Mouse (Mus musculus) lung, embryonic 14.5 days (tissue): ENCODE measurements around the gene Fam71e1. TPM values are rescaled to one million over a fixed set of nuclear protein-coding genes. Genes with fewer than 3 reads are reported as not detected.
A peak's percentile ranks its signal among the peaks of the same experiment; 100 is the strongest.

Experiments used
- ATAC-seq: fragments of 200-750 bp; cut with Nextera tagmentation; 2 replicates; pipeline ENCODE4 v1.8.0; 2017; ENCODE audit warnings: mild to moderate bottlenecking, moderate TSS enrichment, moderate library complexity; ENCODE audit not compliant: insufficient read depth
- DNase-seq: peaks from one replicate; pipeline ENCODE4 v3.0.0-alpha.2; 2015
- H3K27ac ChIP-seq: fragments of 300-500 bp; sonication (generic); 2 replicates; pipeline ENCODE4 v1.5.1; 2014; ENCODE audit warnings: low read depth, mild to moderate bottlenecking, moderate library complexity
- H3K27me3 ChIP-seq: fragments of 300-500 bp; sonication (generic); 2 replicates; pipeline ENCODE4 v1.6.1; 2014; ENCODE audit warnings: low read length, control low read depth; ENCODE audit not compliant: insufficient read depth
- H3K36me3 ChIP-seq: fragments of 300-500 bp; sonication (generic); 2 replicates; pipeline ENCODE4 v1.6.1; 2014; ENCODE audit warnings: control low read depth; ENCODE audit not compliant: insufficient read depth
- H3K4me1 ChIP-seq: fragments of 300-500 bp; sonication (generic); 2 replicates; pipeline ENCODE4 v1.6.1; 2014; ENCODE audit warnings: antibody characterized with exemption, control low read depth; ENCODE audit not compliant: insufficient read depth
- H3K4me2 ChIP-seq: fragments of 300-500 bp; sonication (generic); 2 replicates; pipeline ENCODE4 v1.6.1; 2014; ENCODE audit warnings: mild to moderate bottlenecking
- H3K4me3 ChIP-seq: fragments of 300-500 bp; sonication (generic); 2 replicates; pipeline ENCODE4 v1.5.1; 2014; ENCODE audit warnings: low read depth, low read length
- H3K9ac ChIP-seq: fragments of 300-500 bp; sonication (generic); 2 replicates; pipeline ENCODE4 v1.6.1; 2014
- H3K9me3 ChIP-seq: fragments of 300-500 bp; sonication (generic); 2 replicates; pipeline ENCODE4 v1.6.1; 2016; ENCODE audit warnings: low read depth, low read length, control low read depth
- CTCF ChIP-seq: IDR thresholded peaks from 2 replicates; pipeline ENCODE4 v1.5.1; 2016; ENCODE audit warnings: antibody characterized with exemption, low read depth
- WGBS: fragments of 180-500 bp; shearing (Covaris S2); extraction: QIAGEN DNeasy Blood & Tissue Kit; methylation state at CpG from one replicate; pipeline ENCODE4 v1.1.7; 2014; 5-methylcytosine and 5-hydroxymethylcytosine counted together
- polyA plus RNA-seq: library from polyadenylated mRNA; unstranded; fragments of >200 nt; fragmentation: Nextera tagmentation; extraction: Ambion mirVana; gene quantifications from 2 replicates; pipeline ENCODE4 v1.2.1, GENCODE M21; 2014

The Fam71e1 gene
- polyA plus RNA-seq, 1 experiment from 2014 or later = 9.1 TPM

DNA sequence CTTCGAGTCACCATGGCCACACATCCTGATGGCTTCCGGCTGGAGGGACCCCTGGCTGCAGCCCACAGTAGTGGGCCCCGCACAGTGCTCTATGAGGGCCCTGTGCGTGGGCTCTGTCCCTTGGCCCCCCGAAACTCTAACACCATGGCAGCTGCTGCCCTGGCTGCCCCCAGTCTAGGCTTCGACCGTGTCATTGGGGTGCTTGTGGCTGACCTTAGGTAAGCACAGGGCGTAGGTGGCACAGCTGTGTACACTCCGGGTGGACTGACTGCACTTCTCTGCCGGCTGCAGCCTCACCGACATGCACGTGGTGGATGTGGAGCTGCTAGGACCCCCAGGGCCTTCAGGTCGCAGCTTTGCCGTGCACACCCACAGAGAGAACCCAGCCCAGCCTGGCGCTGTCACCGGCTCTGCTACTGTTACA lies 29.5 kb upstream of the Fam71e1 start:
- H3K36me3 ChIP-seq = no peaks in the 10 kb centered on the region
- no peak for DNase-seq
- H3K4me3 ChIP-seq = no peak overlapping the region
- no peak overlapping the region for H3K9ac ChIP-seq
- TF ChIP-seq CTCF = no peak
- peak overlapping the region; percentile 44 for H3K4me2 ChIP-seq
- peaks cover 27% of the 10 kb centered on the region for H3K27me3 ChIP-seq
- 79% methylated on average over 16 of the region's 16 CpGs for WGBS
- no peak for ATAC-seq
- H3K4me1 ChIP-seq = peaks cover 13% of the 10 kb centered on the region; the same call in 1 of the 2 replicates
- H3K9me3 ChIP-seq = no peaks in the 10 kb centered on the region
- H3K27ac ChIP-seq = no peak overlapping the region

DNA sequence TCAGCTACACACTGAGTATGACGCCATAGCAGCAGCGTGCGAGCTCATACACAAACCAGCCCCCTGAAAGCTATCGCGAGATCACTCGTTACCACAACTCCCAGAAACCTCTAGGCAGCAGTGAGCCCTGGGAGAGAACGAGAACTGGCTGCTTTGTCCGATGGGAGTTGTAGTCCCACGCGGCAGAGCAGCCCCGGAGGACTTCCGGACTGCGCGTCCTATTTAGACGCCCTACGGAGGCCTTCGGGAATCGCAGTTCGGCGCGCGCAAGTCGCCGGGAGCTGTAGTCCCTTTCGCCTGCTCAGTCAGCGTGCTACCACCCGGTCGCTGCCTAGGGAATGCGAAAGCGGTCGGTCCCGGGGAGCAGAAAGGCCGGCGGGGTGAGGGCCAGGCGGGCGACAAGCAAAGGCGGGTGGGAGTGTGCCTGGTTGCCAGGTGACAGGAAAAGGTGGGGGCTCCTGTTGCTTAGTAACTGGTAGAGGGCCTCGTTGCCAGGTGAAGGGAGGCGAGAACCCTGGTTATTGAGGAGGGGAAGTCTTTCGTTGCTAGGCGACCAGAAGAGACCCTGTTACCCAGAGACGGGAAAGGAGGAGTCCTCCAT lies 28.5 kb upstream of the Fam71e1 start, which contains the start of gene Josd2:
Gene Josd2, plus strand, starts transcription at position 170 of the 601 bp plus-strand sequence.
- Histone ChIP-seq H3K9me3 (no peaks in the 10 kb centered on the region), H3K9ac (peak within 1 kb of the TSS; percentile 59), H3K4me3 (peak within 1 kb of the TSS; percentile 58), H3K36me3 (no peaks in the 10 kb centered on the region), H3K4me1 (peaks cover 18% of the 10 kb centered on the region), H3K4me2 (peak within 1 kb of the TSS; percentile 69), H3K27me3 (peaks cover 17% of the 10 kb centered on the region), H3K27ac (peak within 1 kb of the TSS; percentile 66)
- peak; percentile 99 for DNase-seq
- WGBS = under 1% methylated on average over 42 of the region's 42 CpGs
- ATAC-seq = peak; percentile 94
- no peak for TF ChIP-seq CTCF

DNA sequence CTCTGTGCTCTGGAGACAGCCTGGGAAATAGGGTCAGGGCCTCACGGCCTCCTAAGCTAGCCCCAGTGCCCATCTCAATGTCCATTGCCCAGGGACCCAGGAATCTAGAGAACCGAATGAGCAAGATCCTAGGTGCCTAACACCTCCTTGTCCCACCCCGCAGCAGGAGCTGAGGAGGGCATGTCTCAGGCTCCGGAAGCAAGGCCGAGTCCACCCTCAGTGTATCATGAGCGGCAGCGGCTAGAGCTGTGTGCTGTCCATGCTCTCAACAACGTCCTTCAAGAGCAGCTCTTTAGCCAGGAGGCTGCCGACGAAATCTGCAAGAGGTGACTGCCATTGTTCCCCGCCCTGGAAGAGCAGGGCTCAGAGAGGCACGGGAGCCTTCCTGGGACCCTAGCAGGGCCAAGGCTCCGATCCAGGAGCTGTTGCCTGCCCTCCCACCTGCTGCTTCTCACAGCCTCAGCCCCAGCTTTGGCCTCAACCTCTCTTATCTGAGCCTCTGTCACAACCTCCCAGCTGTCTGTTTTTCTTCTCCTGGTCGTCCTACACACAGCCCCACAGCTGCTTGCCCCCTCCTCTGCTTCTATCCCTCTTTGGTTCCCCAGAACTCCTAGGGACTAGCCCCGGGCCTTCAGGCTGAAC lies 27.6 kb upstream of the Fam71e1 start:
- H3K27me3 ChIP-seq = peaks cover 9% of the 10 kb centered on the region; the same call in 1 of the 2 replicates
- no peak for TF ChIP-seq CTCF
- peaks cover 23% of the 10 kb centered on the region for H3K4me1 ChIP-seq
- H3K4me2 ChIP-seq = peak overlapping the region; percentile 69
- H3K27ac ChIP-seq = peak overlapping the region; percentile 66; the same call in 1 of the 2 replicates
- no peaks in the 10 kb centered on the region for H3K9me3 ChIP-seq
- H3K36me3 ChIP-seq = no peaks in the 10 kb centered on the region
- peak overlapping the region; percentile 58 for H3K4me3 ChIP-seq
- 48% methylated on average over 15 of the region's 15 CpGs for WGBS
- ATAC-seq = no peak
- H3K9ac ChIP-seq = peak overlapping the region; percentile 59
- no peak for DNase-seq

DNA sequence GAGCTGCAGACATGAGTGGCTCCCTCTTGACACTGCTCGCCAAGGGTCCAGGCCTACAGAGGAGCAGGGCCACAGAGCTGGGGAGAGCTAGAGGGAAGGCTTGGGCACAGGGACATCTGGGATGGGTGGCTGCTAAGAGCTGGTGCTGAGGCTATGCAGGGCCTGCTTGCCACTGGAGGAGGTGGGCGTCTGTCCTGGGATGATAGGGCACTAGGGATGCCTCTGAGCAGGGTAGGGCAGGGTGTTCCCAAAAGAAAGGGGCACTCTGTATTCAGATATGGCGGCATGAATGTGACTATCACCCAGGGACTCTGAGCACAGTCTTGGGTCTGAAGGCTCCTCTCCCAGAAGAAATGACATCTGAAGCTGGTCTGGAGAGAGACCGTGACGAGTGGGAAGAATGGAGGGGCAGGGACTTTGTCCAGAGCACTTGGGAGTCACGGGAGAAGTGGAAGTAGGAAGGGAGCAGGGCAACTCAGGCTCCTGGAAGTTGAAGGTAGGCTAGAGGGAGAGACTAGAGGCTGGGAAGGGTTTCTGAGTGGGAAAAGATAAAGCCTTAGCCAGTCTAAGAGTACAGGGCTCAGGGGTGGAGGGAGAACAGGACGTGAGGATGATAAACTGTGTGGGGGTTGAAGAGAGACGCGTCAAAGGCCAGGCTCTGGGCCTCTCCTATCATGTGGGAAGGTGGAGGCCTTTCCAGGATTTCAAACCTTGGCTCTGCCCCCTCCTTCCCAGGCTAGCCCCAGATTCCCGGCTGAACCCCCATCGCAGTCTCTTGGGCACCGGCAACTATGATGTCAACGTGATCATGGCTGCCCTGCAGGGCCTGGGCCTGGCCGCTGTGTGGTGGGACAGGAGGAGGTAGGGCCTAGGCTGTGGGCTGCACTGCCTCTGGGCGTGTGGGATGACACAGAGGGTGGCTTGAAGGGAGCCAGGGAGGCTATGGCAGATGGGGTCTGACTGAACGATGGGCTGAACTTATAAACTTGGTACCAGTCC lies 26.4 kb upstream of the Fam71e1 start:
- peak overlapping the region; percentile 69; the same call in 1 of the 2 replicates for H3K4me2 ChIP-seq

DNA sequence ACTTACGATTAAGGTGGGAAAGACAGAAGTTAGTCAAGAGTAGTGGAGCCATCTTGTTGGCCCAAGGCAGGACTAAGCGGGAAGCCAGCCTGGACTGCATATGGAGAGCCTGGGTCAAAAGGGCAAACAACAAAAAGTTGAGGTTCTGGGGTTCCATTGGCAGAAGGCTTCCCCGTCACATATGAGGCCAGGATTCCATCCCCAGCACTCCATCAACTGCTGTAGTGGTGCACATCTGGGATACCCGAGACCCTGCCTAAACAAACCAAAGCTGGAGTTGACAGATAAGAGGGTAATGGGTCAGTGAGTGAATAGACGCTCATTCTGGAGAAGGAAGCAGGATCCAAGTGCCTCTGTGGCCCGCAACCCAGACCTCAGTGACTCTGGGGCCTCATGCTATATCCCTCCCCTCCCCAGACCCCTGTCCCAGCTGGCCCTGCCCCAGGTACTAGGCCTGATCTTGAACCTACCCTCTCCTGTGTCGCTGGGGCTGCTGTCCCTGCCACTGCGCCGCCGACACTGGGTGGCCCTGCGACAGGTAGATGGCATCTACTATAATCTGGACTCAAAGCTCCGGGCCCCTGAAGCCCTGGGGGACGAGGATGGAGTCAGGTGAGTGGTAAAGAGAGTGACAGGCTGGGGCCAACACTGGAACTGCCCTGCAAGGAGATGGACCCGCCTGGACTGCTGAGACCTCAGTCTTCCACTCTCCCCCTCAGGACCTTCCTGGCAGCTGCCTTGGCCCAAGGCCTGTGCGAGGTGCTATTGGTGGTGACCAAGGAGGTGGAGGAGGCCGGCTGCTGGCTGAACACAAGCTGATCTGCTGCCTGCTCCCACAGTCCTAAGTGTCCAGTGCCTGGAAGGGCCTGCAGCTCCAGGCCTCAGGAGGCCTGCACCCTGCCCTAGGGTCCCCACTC lies 25.4 kb upstream of the Fam71e1 start:
- H3K27me3 ChIP-seq = no peaks in the 10 kb centered on the region
- H3K27ac ChIP-seq = peak overlapping the region; percentile 82
- no peak overlapping the region for H3K9ac ChIP-seq
- H3K4me3 ChIP-seq = no peak overlapping the region
- WGBS = 65% methylated on average over 16 of the region's 16 CpGs
- H3K36me3 ChIP-seq = no peaks in the 10 kb centered on the region
- H3K9me3 ChIP-seq = no peaks in the 10 kb centered on the region
- peak; percentile 47 for DNase-seq
- no peak for TF ChIP-seq CTCF
- peaks cover 23% of the 10 kb centered on the region for H3K4me1 ChIP-seq
- H3K4me2 ChIP-seq = no peak overlapping the region
- no peak for ATAC-seq

More for the DNA sequence above, 26.4 kb upstream of the Fam71e1 start:
- 79% methylated on average over 16 of the region's 16 CpGs for WGBS
- Histone ChIP-seq H3K27ac (no peak overlapping the region; the same call in 1 of the 2 replicates), H3K4me3 (no peak overlapping the region), H3K27me3 (no peaks in the 10 kb centered on the region), H3K9me3 (no peaks in the 10 kb centered on the region), H3K4me1 (peaks cover 23% of the 10 kb centered on the region), H3K36me3 (no peaks in the 10 kb centered on the region), H3K9ac (no peak overlapping the region)
- no peak for TF ChIP-seq CTCF
- no peak for DNase-seq
- ATAC-seq = no peak

DNA sequence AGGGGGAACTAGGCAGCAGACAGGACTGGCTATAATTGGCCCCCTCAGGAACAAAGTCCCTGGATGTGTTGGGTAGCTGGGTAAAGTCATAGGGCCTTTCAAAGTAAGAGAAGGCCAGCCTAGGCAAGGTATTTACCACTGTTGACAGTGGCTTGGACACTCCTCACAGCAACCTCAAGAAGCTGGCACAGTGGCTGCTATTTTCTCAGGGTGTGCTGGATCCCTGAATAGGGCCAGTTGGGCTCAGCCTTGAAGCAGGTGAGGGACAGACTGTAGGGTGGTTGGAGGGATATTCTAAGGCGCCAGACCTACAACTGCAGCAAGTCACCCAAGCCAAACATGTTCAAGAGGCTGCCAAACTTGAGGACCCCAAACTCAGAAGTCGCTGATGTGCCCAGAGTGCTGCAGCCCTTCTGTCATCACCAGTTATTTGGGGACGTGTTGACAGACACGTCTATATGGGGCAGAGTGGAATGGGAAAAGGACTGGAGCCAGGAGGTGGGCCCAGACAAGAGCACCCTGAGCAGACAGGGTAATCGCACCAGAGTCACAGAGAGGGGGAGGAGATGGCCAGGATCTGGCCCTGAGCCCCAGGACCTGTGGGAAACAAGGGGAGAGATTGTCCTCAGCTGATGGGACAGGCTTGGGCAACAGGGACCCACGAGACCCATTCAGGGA lies 24.4 kb upstream of the Fam71e1 start:
- no peaks in the 10 kb centered on the region for H3K9me3 ChIP-seq
- ATAC-seq (peak; percentile 51), DNase-seq (peak; percentile 77)
- H3K9ac ChIP-seq = no peak overlapping the region
- H3K4me2 ChIP-seq = peak overlapping the region; percentile 31; the same call in 1 of the 2 replicates
- peaks cover 23% of the 10 kb centered on the region for H3K4me1 ChIP-seq
- WGBS = 12% methylated on average over 6 of the region's 6 CpGs
- TF ChIP-seq CTCF = no peak
- peaks cover 1% of the 10 kb centered on the region; the same call in 1 of the 2 replicates for H3K27me3 ChIP-seq
- H3K27ac ChIP-seq = peak overlapping the region; percentile 82
- no peak overlapping the region for H3K4me3 ChIP-seq
- H3K36me3 ChIP-seq = no peaks in the 10 kb centered on the region
